Mouse (Mus musculus): ENCODE results near the gene Adgrb3. TPM values are rescaled to one million over a fixed set of nuclear protein-coding genes. Genes with fewer than 3 reads are reported as not detected.
"Not testable (repeated sequence)": the region's sequence is repeated elsewhere in the genome, so short reads cannot be mapped to it uniquely, and the experiment has no call there.

Adgrb3 gene
- polyA plus RNA-seq, 1 experiment from 2014 or later = 0.41 TPM

- Histone ChIP-seq H3K36me3 (no peaks in the 10 kb centered on the region), H3K4me3 (no peak overlapping the region), H3K27ac (no peak overlapping the region), H3K4me1 (no peaks in the 10 kb centered on the region), H3K27me3 (no peaks in the 10 kb centered on the region), H3K4me2 (no peak overlapping the region), H3K9ac (no peak overlapping the region), H3K9me3 (no peaks in the 10 kb centered on the region)
- WGBS = 70% methylated on average over 5 of the region's 5 CpGs
- ATAC-seq (ENCODE audit: borderline replicate concordance, extremely low read depth, low FRiP score, low TSS enrichment) = no peak
Measured at GRCm38 (mm10) chr1:25075952-25076351, 753.6 kb downstream of the Adgrb3 start.

- peak; percentile 70; the same call in 1 of the 2 replicates for ATAC-seq (ENCODE audit: borderline replicate concordance, extremely low read depth, low FRiP score, low TSS enrichment)
- H3K4me1 ChIP-seq = no peaks in the 10 kb centered on the region
- no peak overlapping the region for H3K9ac ChIP-seq
- H3K4me2 ChIP-seq = peak overlapping the region; percentile 36
- no peaks in the 10 kb centered on the region for H3K9me3 ChIP-seq
- 24% methylated on average over 6 of the region's 6 CpGs for WGBS
- H3K36me3 ChIP-seq = no peaks in the 10 kb centered on the region
- no peak overlapping the region for H3K27ac ChIP-seq
- H3K4me3 ChIP-seq = no peak overlapping the region
- no peaks in the 10 kb centered on the region for H3K27me3 ChIP-seq
Measured at GRCm38 (mm10) chr1:25063964-25064363, 765.5 kb downstream of the Adgrb3 start.

GRCm38 (mm10) chr1:25060935-25061334 lies 768.6 kb downstream of the Adgrb3 start:
- 73% methylated on average over 3 of the region's 3 CpGs for WGBS
- Histone ChIP-seq H3K9ac (no peak overlapping the region), H3K27ac (no peak overlapping the region), H3K36me3 (no peaks in the 10 kb centered on the region), H3K4me2 (no peak overlapping the region), H3K4me1 (0 out of 2 replicates have a peak, but pooled peaks cover 4% of the 10 kb centered on the region), H3K27me3 (no peaks in the 10 kb centered on the region), H3K9me3 (no peaks in the 10 kb centered on the region), H3K4me3 (no peak overlapping the region)
- ATAC-seq (ENCODE audit: borderline replicate concordance, extremely low read depth, low FRiP score, low TSS enrichment) = no peak

GRCm38 (mm10) chr1:25060191-25060590 lies 769.3 kb downstream of the Adgrb3 start:
- Histone ChIP-seq H3K4me3 (no peak overlapping the region), H3K4me2 (no peak overlapping the region), H3K9me3 (no peaks in the 10 kb centered on the region), H3K27me3 (no peaks in the 10 kb centered on the region), H3K36me3 (no peaks in the 10 kb centered on the region), H3K27ac (no peak overlapping the region), H3K4me1 (0 out of 2 replicates have a peak, but pooled peaks cover 4% of the 10 kb centered on the region), H3K9ac (no peak overlapping the region)
- no peak for ATAC-seq (ENCODE audit: borderline replicate concordance, extremely low read depth, low FRiP score, low TSS enrichment)
- 73% methylated on average over 6 of the region's 6 CpGs for WGBS

- Histone ChIP-seq H3K9me3 (no peaks in the 10 kb centered on the region), H3K36me3 (no peaks in the 10 kb centered on the region), H3K9ac (no peak overlapping the region), H3K27me3 (no peaks in the 10 kb centered on the region), H3K4me1 (0 out of 2 replicates have a peak, but pooled peaks cover 4% of the 10 kb centered on the region), H3K4me3 (no peak overlapping the region), H3K4me2 (no peak overlapping the region), H3K27ac (no peak overlapping the region)
- peak; percentile 82; the same call in 1 of the 2 replicates for ATAC-seq (ENCODE audit: borderline replicate concordance, extremely low read depth, low FRiP score, low TSS enrichment)
- WGBS = 37% methylated on average over 2 of the region's 2 CpGs
Measured at GRCm38 (mm10) chr1:25057656-25058055, 771.9 kb downstream of the Adgrb3 start.

GRCm38 (mm10) chr1:25057212-25057611 lies 772.3 kb downstream of the Adgrb3 start:
- Histone ChIP-seq H3K4me3 (no peak overlapping the region), H3K4me2 (no peak overlapping the region), H3K36me3 (no peaks in the 10 kb centered on the region), H3K27me3 (no peaks in the 10 kb centered on the region), H3K4me1 (0 out of 2 replicates have a peak, but pooled peaks cover 4% of the 10 kb centered on the region), H3K27ac (no peak overlapping the region), H3K9ac (no peak overlapping the region), H3K9me3 (no peaks in the 10 kb centered on the region)
- ATAC-seq (ENCODE audit: borderline replicate concordance, extremely low read depth, low FRiP score, low TSS enrichment) = no peak; the same call in 1 of the 2 replicates
- 69% methylated on average over 6 of the region's 6 CpGs for WGBS

- Histone ChIP-seq H3K9ac (no peak overlapping the region), H3K36me3 (no peaks in the 10 kb centered on the region), H3K27ac (no peak overlapping the region), H3K4me1 (no peaks in the 10 kb centered on the region), H3K4me3 (no peak overlapping the region), H3K27me3 (no peaks in the 10 kb centered on the region), H3K4me2 (no peak overlapping the region), H3K9me3 (no peaks in the 10 kb centered on the region)
- no peak for ATAC-seq (ENCODE audit: borderline replicate concordance, extremely low read depth, low FRiP score, low TSS enrichment)
- 71% methylated on average over 4 of the region's 4 CpGs for WGBS
Measured at GRCm38 (mm10) chr1:25042091-25042490, 787.4 kb downstream of the Adgrb3 start.

- Histone ChIP-seq H3K9me3 (no peaks in the 10 kb centered on the region), H3K9ac (no peak overlapping the region), H3K4me2 (no peak overlapping the region), H3K27me3 (no peaks in the 10 kb centered on the region), H3K4me3 (no peak overlapping the region), H3K36me3 (no peaks in the 10 kb centered on the region), H3K4me1 (no peaks in the 10 kb centered on the region), H3K27ac (no peak overlapping the region)
- ATAC-seq (ENCODE audit: borderline replicate concordance, extremely low read depth, low FRiP score, low TSS enrichment) = no peak
- 76% methylated on average over 10 of the region's 10 CpGs for WGBS
Measured at GRCm38 (mm10) chr1:25034161-25034560, 795.3 kb downstream of the Adgrb3 start.

- no peak for ATAC-seq (ENCODE audit: borderline replicate concordance, extremely low read depth, low FRiP score, low TSS enrichment)
- Histone ChIP-seq H3K4me1 (no peaks in the 10 kb centered on the region), H3K9me3 (no peaks in the 10 kb centered on the region), H3K4me3 (no peak overlapping the region), H3K27ac (no peak overlapping the region), H3K36me3 (no peaks in the 10 kb centered on the region), H3K9ac (no peak overlapping the region), H3K27me3 (no peaks in the 10 kb centered on the region), H3K4me2 (no peak overlapping the region)
- WGBS = 66% methylated on average over 8 of the region's 8 CpGs
Measured at GRCm38 (mm10) chr1:25033155-25034095, 796.1 kb downstream of the Adgrb3 start.

GRCm38 (mm10) chr1:25023156-25023555 lies 806.4 kb downstream of the Adgrb3 start:
- no peaks in the 10 kb centered on the region for H3K4me1 ChIP-seq
- no peaks in the 10 kb centered on the region for H3K36me3 ChIP-seq
- no peak overlapping the region for H3K9ac ChIP-seq
- no peak for ATAC-seq (ENCODE audit: borderline replicate concordance, extremely low read depth, low FRiP score, low TSS enrichment)
- H3K4me2 ChIP-seq = no peak overlapping the region
- H3K27me3 ChIP-seq = no peaks in the 10 kb centered on the region
- WGBS = 67% methylated on average over 3 of the region's 3 CpGs
- H3K27ac ChIP-seq = no peak overlapping the region
- no peak overlapping the region for H3K4me3 ChIP-seq
- no peaks in the 10 kb centered on the region for H3K9me3 ChIP-seq

GRCm38 (mm10) chr1:25017851-25018250 lies 811.7 kb downstream of the Adgrb3 start:
- 54% methylated on average over 8 of the region's 8 CpGs for WGBS

More at GRCm38 (mm10) chr1:25017851-25018250, 811.7 kb downstream of the Adgrb3 start:
- H3K4me3 ChIP-seq; H3K4me2 ChIP-seq; H3K9ac ChIP-seq; H3K9me3 ChIP-seq; H3K27ac ChIP-seq; H3K4me1 ChIP-seq; H3K36me3 ChIP-seq; ATAC-seq (ENCODE audit: borderline replicate concordance, extremely low read depth, low FRiP score, low TSS enrichment); H3K27me3 ChIP-seq: not testable (repeated sequence)

All from lung, embryonic 15.5 days (tissue).